Mouse (Mus musculus): ENCODE results near the gene Tomm40l.

DNA sequence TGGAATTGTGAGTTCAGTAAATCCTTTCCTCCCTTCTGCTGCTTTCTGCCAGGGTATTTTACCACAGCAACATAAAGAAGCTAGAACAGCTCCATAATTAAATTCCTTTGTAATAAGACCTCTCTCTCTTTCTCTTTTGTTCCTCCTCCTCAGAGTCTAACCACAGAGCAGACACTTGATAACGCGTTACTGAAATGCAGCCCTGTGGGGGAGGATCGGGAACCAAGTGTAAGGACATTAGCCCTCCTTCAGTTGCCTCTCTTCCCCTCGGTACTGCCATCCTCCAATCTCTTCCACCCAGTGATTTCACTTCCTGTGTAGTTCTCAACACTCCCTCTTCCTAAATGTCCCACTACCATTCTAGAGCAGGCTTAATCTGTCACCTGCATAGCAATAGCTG is 12.9 kb downstream of the Tomm40l start:
- no peak for TF ChIP-seq CTCF (IDR thresholded peaks at IDR 0.05; ENCODE audit: low read depth, low read length)
- TF ChIP-seq GATA1 (IDR thresholded peaks at IDR 0.05; ENCODE audit: borderline replicate concordance, low read length) = no peak
- TF ChIP-seq TAL1 (conservative IDR thresholded peaks at IDR 0.05; ENCODE audit: low read depth, low read length) = no peak
- TF ChIP-seq GATA2 (IDR thresholded peaks at IDR 0.05; ENCODE audit: borderline replicate concordance, low read depth, low read length) = no peak
- TF ChIP-seq POLR2AphosphoS5 (IDR thresholded peaks at IDR 0.05; ENCODE audit: insufficient replicate concordance, low read depth, low read length) = no peak
